Mouse (Mus musculus): ENCODE measurements around the gene Gpld1.
"Not testable (repeated sequence)": the region's sequence is repeated elsewhere in the genome, so short reads cannot be mapped to it uniquely, and the experiment has no call there.

The Gpld1 gene

DNA sequence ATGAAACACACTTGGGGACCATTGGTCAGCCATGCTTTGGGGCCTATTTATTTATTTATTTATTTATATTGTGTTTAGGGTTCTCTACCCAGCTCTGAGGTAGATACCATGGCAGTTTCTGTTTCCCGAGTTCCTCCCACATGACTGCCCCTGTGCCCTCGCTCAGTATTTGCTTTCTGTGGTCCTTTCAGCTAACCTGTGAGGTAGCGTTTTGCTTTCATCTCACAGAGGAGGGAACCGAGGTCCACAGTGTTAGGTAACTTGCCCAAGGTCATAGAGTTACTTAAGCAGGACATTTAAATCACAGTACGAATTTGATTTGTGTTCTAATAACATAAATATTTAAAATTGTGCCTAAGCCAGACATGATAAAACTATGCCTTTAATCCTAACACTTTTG is 4.2 kb downstream of the Gpld1 start:
- DNase-seq (ENCODE audit: low read depth) = no peak

DNA sequence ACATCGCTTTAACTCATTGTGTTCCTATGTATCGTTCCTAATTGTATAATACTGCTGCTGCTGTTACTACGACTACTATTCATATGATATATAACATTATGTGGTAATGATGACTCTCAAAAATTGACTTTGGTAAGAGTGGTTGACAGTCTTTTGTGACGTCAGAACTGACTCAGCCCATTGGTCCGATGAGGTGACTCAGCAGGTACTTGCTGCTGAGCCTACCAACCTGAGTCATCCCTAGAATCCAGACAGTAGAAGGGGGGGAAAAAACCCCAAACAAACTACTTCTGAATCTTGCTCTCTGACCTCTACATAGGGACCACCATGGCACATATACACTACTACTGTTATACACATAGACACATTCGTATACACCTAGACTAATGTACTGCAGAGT is 5.9 kb downstream of the Gpld1 start:
- peak; percentile 69 for DNase-seq (ENCODE audit: low read depth)

- no peak for DNase-seq (ENCODE audit: low read depth)
Observed at GRCm38 (mm10) chr13:24952659-24953058, 9.7 kb downstream of the Gpld1 start.

DNA sequence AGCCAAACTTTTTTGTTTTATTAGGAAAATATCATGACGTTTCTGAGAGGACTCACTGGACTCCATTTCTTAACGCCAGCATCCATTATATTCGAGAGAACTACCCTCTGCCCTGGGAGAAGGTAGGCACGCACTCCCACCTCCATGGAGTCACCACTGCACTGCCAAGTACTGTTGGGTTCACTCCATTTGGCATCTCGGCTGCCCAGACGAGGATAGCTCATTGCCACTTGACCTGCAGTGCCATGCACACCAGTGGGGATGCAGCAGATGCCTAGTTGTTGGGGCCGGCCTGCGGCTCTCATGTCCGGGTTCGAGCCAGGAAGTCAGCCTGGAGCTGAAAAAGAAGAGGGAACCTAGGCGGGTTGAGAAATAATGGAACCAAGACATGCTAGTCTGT is 12.1 kb downstream of the Gpld1 start:
- no peak for DNase-seq (ENCODE audit: low read depth)

- no peak for DNase-seq (ENCODE audit: low read depth)
Observed at GRCm38 (mm10) chr13:24955500-24955899, 12.5 kb downstream of the Gpld1 start.

DNA sequence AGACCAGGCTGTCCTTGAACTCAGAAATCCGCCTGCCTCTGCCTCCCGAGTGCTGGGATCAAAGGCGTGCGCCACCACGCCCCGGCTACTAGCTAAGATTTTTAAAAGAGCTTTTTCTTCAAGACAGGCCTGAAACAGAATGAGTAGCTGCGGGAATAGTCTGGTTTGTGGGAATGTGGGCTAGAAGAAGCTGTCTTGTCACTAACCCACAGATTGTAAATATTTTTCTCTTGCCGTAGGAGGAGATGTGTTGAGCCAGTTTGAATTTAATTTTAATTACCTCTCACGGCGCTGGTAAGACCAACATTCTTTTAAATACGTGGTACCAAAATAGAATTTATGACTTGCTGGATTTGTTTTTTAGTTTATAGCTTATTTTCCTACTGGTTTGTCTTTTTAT is 15.7 kb downstream of the Gpld1 start:
- DNase-seq (ENCODE audit: low read depth) = no peak

- DNase-seq (ENCODE audit: low read depth) = peak; percentile 46
Observed at GRCm38 (mm10) chr13:24960084-24960483, 17.1 kb downstream of the Gpld1 start.

DNA sequence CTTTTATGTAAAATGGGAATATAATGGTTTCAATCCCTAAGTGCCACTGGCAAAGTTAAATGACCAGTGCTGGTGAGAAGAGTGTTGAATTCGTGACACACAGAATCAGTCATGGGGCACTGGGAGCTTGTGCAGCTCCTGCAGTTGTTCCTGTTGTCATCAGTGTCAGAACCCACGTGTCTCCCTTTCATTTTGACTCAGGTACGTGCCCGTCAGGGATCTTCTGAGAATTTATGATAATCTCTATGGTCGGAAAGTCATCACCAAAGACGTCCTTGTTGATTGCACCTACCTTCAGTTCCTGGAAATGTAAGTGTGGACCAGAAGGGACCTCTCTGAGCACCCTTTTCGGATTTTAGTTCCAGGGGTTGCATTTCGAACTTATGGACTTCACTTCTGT is 19.2 kb downstream of the Gpld1 start:
- no peak for DNase-seq (ENCODE audit: low read depth)

GRCm38 (mm10) chr13:24965130-24965845 is 22.3 kb downstream of the Gpld1 start:
- DNase-seq (ENCODE audit: low read depth) = peak; percentile 37

- DNase-seq (ENCODE audit: low read depth) = no peak
Observed at GRCm38 (mm10) chr13:24965846-24966201, 22.9 kb downstream of the Gpld1 start.

DNA sequence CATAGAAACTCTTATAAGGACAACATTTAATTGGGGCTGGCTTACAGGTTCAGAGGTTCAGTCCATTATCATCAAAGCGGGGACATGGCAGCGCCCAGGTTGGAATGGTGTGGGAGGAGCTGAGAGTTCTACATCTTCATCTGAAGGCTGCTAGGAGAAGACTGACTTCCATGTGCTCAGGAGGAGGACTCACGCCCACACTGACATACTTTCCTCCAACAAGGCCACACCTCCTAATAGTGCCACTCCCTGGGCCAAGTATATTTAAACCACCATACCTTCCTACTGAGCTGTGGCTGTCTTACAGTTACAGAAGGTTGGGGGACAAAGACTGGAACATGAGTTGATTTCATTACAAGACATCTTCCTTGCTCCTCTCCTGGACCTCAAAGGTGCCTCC is 28.8 kb downstream of the Gpld1 start:
- DNase-seq (ENCODE audit: low read depth) = not testable (repeated sequence)

GRCm38 (mm10) chr13:24976384-24976783 is 33.4 kb downstream of the Gpld1 start:
- DNase-seq (ENCODE audit: low read depth) = no peak

GRCm38 (mm10) chr13:24977820-24978342 is 34.9 kb downstream of the Gpld1 start:
- no peak for DNase-seq (ENCODE audit: low read depth)

GRCm38 (mm10) chr13:24981031-24981430 is 38.1 kb downstream of the Gpld1 start:
- DNase-seq (ENCODE audit: low read depth) = peak; percentile 54

DNA sequence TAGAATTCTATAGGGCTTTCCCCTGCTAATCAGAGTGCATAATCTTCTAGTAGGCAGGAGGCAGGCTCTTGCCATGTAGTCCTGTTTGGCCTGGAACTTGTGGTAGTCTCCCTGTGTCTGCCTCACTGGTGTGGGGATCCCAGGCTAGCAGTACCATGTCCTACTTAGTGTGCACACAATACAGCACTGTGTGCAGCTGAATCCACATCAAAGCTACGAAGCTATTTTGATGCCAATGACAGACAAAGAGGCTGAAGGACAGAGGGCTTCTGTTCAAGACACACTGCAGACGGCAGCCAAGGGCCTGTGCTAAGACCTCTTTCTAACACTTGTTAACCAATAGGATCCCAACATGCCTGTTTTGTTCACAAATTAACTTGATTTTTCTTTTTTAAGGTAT is 42.5 kb downstream of the Gpld1 start:
- DNase-seq (ENCODE audit: low read depth) = no peak

- peak; percentile 67 for DNase-seq (ENCODE audit: low read depth)
Observed at GRCm38 (mm10) chr13:24988391-24988790, 45.4 kb downstream of the Gpld1 start.

DNA sequence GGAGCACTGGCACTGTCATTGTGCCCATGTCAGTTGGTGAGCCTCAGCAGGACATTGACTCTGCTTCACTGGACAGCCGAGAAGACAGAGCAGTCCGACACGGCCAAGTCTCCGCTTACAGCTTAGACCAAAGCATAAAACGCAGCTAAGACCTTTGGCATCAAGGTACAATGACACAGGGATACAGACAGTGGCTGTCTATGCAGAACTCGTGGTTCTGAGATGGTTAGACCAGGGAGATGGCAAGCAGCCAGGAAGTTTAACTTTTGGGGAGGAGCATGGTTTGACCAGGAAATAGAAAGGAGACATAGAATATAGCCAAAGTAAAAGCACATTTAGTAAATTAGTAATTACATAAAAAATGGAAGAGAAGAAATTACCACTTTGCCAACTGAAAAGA is 46.1 kb downstream of the Gpld1 start:
- DNase-seq (ENCODE audit: low read depth) = peak; percentile 62

DNA sequence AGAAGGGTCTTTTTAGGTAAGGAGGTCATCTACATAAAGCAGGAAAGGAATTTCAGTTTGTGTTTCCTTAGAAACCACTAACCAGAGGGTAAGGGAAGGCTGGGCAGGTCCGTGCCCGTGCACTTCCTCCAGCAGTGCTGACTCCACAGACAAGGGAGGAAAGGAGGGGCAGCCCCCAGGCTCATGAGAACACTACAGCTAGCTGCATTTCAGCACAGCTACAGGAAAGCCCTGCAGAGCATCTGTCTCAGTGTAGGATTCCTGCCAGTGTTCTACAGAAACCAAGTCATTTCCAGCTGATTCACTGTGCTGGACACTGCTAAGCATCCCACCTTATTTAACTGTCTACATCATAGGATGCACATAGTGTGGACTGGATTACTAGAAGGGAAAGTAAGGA is 50.2 kb downstream of the Gpld1 start:
- DNase-seq (ENCODE audit: low read depth) = peak; percentile 19

- no peak for DNase-seq (ENCODE audit: low read depth)
Observed at GRCm38 (mm10) chr13:24999538-24999937, 56.6 kb downstream of the Gpld1 start.

- DNase-seq (ENCODE audit: low read depth) = peak; percentile 52
Observed at GRCm38 (mm10) chr13:25002965-25003364, 60.0 kb downstream of the Gpld1 start.

GRCm38 (mm10) chr13:25007115-25007514 is 64.2 kb downstream of the Gpld1 start:
- DNase-seq (ENCODE audit: low read depth) = no peak

- DNase-seq (ENCODE audit: low read depth) = no peak
Observed at GRCm38 (mm10) chr13:25018316-25018715, 75.4 kb downstream of the Gpld1 start.

- DNase-seq (ENCODE audit: low read depth) = peak; percentile 89
Observed at GRCm38 (mm10) chr13:25019793-25020539, 77.0 kb downstream of the Gpld1 start, which contains the start of gene Mrs2. Mrs2 (minus strand) TSS chr13:25020379.
